In the genomic region with DNA sequence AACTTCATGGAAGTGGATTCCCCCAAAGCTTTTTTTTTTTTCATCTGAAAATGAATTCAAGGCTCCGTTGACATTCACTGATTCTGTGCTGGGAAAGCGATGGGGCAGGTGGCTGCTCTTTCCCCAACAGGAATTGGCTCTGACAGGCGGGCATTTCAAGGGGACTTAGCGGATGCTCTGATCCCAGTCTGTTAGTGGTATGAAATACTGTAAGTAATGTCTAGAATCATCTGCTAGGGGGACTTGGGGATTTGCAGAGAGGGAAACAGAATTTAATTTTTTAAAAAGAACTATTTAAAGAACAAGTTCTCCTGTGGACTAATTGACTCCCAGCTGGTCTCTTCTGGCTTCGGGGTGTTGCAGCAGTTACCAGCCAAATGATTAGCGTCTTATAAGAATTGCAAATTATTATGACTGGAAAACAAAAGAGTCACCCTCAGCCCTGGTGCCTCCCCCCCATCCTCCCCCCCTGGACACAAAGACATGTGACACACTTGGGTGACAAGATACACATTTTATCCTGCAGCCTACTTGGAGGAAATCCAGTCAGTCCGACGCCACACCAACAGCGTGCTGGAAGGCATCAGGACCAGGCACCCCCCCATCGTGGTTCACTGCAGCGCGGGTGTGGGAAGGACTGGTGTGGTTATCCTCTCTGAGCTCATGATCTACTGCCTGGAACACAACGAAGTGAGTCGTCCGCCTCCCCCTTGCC, we compare ENCODE assay signal across 14 mouse cellular contexts. TPM values are rescaled to one million over a fixed set of nuclear protein-coding genes. Genes with fewer than 3 reads are reported as not detected.
DNase-seq lines count a peak whose midpoint lies in the region; ATAC-seq lines count a peak whose summit lies in the region.
"Had no signal": no experiment of that assay in that cellular context is flagged by ENCODE, and none has a peak within 500 bp of the region (broad histone marks: within the 10 kb centered on the region; RNA-seq: fewer than 3 reads in every experiment).

No protein-coding gene starts in this region.

- H3K27me3 ChIP-seq in hindbrain, embryonic 16.5 days (replicated peaks; ENCODE audit: control insufficient read depth, insufficient read depth, low read length): no peaks in the 10 kb centered on the region
- H3K27me3 ChIP-seq: limb, embryonic 12.5 days; neural tube, embryonic 12.5 days had no signal

- no peak overlapping the region for H3K9ac ChIP-seq in hindbrain, embryonic 16.5 days (ENCODE audit: low read depth, low read length)
- H3K9ac ChIP-seq: limb, embryonic 12.5 days; neural tube, embryonic 12.5 days had no signal

- H3K27ac ChIP-seq in hindbrain, embryonic 16.5 days (ENCODE audit: low read depth, low read length): no peak overlapping the region
- H3K27ac ChIP-seq: limb, embryonic 12.5 days; neural tube, embryonic 12.5 days had no signal

- no peak overlapping the region for H3K4me2 ChIP-seq in hindbrain, embryonic 16.5 days (ENCODE audit: low read length)
- H3K4me2 ChIP-seq: limb, embryonic 12.5 days; neural tube, embryonic 12.5 days had no signal

- H3K4me1 ChIP-seq in hindbrain, embryonic 16.5 days (ENCODE audit: control insufficient read depth, insufficient read depth, low read depth, low read length): peaks cover 5% of the 10 kb centered on the region
- H3K4me1 ChIP-seq: neural tube, embryonic 12.5 days had no signal

- 44% methylated on average over 15 of the region's 15 CpGs for WGBS in hindbrain, embryonic 16.5 days

- 0 out of 2 replicates have a peak, but pooled peaks have one; percentile 5 for ATAC-seq in common myeloid progenitor, adult 5-6 weeks (replicated peaks; ENCODE audit: low read depth, poor library complexity, severe bottlenecking)
- 0 out of 2 replicates have a peak, but pooled peaks have one; percentile 43 for ATAC-seq in hindbrain, embryonic 16.5 days

- no peaks in the 10 kb centered on the region for H3K9me3 ChIP-seq in hindbrain, embryonic 16.5 days (ENCODE audit: control insufficient read depth, low read length)
- H3K9me3 ChIP-seq: limb, embryonic 12.5 days; neural tube, embryonic 12.5 days had no signal

- peak; percentile 46 to 67 for DNase-seq in cerebellum, postnatal 14 days
- DNase-seq in cerebellum, adult 9-11 months: no peak
- peak; percentile 18 for DNase-seq in layer of hippocampus, adult 9-10 months (ENCODE audit: low spot score)
- DNase-seq in layer of hippocampus, adult 11-12 months (ENCODE audit: low spot score): no peak
- DNase-seq in adrenal gland, adult 8-10 months: no peak
- DNase-seq in frontal cortex, postnatal 10 days (ENCODE audit: low spot score in 2 of 2): no peak
- DNase-seq: adrenal gland, postnatal 10 days; embryo, embryonic 11 days; gastrocnemius, postnatal 25 days had no signal

- H3K36me3 ChIP-seq in hindbrain, embryonic 16.5 days (ENCODE audit: control insufficient read depth, insufficient read depth, low read length): no peaks in the 10 kb centered on the region
- H3K36me3 ChIP-seq: neural tube, embryonic 12.5 days had no signal

- no peak overlapping the region for H3K4me3 ChIP-seq in hindbrain, embryonic 16.5 days (ENCODE audit: low read length)
- H3K4me3 ChIP-seq: erythroblast, embryonic 14.5 days; limb, embryonic 12.5 days; neural tube, embryonic 12.5 days had no signal

RNA-seq across cellular contexts. Expression of a gene that starts 57.2 kb away (rescaled TPM):
- 125 and 146 TPM in 2 replicates for total RNA-seq in common myeloid progenitor, adult 5-6 weeks (2017)
- polyA plus RNA-seq in hindbrain, embryonic 16.5 days (2015; fragmentation: Nextera tagmentation; extraction: Ambion mirVana): 87.4 and 87.8 TPM in 2 replicates
- total RNA-seq in adrenal gland, adult 8-10 months (2022): 10 to 100 TPM; 82.4 to 88.4 (median 85.1) TPM

Comparison
In these comparisons a context has a peak if more than half of its experiments do, and no peak if none do; other contexts are left out.
1. DNase-seq: peak in cerebellum, postnatal 14 days (2 of 2) and layer of hippocampus, adult 9-10 months (single experiment); none in cerebellum, adult 9-11 months (single experiment), layer of hippocampus, adult 11-12 months (single experiment), adrenal gland, adult 8-10 months (single experiment) and frontal cortex, postnatal 10 days (0 of 2).